Mouse (Mus musculus) left cerebral cortex, adult 11 months (tissue): ENCODE measurements around the gene Gatm.

Experiments used
- DNase-seq: peaks from one replicate; pipeline ENCODE4 v3.0.0; 2022; ENCODE audit warnings: low spot score

Gene Gatm

DNA sequence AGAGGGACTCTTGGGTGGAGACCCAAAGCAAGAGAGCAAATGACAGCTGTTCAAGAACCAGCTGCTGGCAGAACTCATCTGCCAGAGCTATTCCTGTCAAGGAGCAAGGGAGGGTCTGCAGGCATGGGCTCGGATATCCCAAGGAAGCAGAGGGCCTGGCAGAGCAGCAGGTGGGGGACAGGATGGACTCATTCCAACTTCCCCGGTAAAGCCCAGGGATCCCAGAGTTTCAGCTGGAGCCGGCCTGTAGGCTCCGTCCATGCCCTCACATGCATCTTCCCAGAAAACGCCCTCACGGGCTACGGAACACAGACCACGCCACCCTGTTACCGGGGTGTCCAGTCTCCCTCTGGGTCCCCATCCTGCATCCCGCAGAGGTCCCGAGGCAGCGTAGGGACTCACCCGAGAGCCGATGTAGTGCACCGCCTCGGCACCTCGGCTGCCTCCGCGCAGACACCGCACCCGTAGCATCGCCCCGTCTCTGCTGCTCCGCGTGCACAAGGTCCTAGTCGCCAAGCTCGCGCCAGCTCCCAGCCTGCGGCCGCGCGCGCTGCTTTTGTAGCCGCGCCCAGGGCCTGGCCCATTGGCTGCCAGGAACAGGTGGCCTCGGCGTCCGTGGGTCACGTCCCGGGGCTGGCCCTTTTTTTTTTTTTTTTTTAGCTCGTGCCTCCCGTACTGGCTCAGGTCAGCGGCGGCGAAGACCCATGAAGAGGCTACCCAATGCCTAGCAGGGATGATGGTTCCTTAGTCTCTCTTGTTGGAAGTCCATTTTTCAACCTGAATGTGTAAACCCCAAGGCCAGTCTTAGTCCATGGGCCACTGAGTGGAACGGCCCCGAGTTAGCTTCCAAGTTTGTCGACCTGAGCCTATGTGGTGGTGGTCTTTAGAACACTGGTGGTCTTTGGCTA lies at the start of gene Gatm:
Gatm (minus strand) TSS at position 558 of the 908 bp plus-strand sequence.
- peak; percentile 52 for DNase-seq

- no peak for DNase-seq
These were observed 48.7 kb upstream of the Gatm start for GRCm38 (mm10) chr2:122659825-122660224.

DNA sequence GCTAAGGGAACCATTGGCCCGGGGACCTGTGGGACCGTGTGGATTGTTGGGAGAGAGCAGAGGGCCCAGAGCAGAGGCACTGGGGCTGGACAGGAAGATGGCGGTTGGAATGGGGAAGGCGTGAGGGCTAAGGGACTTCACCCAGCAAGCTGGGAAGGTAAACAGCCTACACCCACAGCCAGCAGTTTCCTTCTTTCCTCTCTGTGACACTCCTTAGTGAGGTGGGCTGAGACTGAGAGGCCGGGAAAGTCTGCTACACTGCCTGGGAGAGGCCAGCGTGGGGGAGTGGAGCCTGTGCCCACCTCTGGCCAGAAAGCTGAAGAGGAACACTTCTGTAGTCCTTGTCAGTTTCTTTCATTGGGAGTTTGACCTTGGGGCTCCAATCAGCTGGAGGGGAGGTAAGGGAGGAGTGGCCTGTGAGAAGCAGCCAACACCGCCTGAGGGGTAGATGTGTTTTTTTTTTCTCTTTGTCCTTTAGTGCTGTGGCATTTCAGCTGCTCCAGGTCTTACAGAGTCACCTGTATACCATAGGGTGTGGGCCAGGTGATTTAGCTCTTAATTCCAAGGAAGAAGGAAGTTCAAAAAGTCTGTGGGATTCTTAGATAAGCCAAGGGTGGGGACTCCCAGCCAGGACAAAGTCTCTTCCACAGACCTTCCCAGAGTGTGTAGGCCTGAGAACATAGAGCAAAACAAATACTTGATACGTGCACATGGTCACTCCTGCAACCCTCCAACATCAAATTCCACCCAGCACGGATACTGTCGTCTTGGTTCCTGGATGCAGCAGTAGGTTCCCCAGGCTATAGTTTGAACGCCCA lies 46.8 kb upstream of the Gatm start:
- no peak for DNase-seq

GRCm38 (mm10) chr2:122656767-122657166 lies 45.7 kb upstream of the Gatm start:
- no peak for DNase-seq

- DNase-seq: no peak
These were observed 44.9 kb upstream of the Gatm start for GRCm38 (mm10) chr2:122656052-122656451.

DNA sequence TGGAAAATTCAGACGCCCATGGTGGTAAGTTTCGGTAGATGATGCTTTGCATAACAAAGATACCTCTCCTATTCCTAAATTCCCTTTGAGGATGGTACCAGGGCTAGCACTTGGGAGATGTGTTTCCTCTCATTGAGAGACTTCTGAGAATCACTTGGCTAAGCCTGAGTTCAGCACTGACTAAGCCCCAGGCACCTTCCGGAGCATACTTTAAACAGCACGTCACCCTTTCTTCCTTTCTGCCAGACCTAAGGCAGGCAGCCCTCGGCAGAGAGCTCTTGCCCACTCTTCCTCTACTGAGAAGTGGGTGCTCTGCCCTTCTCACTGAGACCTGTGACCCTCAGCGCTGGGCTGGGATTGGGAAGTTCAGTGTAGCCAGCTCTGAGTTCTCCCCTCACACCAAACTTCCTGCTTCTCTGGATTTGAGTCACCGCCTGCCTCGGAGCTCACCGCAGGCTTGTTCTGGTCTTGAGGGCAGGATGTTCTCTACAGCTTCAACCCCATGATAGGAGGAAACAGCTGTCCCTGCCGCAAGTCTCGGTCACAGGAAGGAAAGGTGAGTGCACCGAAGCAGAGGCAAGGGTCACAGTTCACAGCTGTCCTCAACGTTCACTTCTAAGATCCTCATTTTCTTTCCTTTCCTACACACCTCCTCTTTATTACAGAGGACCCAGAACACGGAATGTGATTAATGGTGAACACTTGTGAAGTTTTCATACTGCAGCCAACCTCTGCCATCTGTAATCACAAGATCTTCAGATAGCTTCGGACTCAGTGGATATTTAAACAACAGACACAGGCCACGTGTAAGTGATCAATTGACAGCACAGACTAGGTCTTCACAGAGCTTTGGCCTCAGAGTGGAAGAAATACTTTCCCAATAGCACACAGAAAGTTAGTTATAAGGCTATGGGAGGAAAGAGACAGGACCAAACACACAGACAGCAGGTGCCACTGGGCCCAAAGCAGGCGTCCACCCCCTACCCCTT lies 41.3 kb upstream of the Gatm start:
- no peak for DNase-seq

- no peak for DNase-seq
These were observed 27.6 kb upstream of the Gatm start for GRCm38 (mm10) chr2:122638673-122639072.

DNA sequence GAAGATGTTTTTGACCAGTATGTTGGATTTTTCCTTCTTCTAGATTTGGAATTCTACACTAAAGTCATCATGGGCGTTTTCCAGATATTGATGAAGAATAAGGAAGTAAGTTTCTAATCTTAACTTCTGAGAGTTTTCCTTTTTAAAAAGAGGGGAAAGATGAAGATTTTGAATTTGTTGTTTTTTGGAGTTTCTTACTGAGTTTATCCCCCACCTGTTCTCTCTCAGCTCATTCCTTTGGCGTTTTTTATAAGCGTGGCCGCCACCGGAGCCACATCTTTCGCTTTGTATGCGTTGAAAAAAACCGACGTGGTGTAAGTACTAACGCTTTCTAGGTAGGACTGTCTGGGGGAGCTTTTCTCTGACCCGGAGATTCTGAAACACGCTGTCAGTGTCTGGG lies 26.9 kb upstream of the Gatm start:
- DNase-seq: no peak

- DNase-seq: no peak
These were observed 26.5 kb upstream of the Gatm start for GRCm38 (mm10) chr2:122637526-122637997.

DNA sequence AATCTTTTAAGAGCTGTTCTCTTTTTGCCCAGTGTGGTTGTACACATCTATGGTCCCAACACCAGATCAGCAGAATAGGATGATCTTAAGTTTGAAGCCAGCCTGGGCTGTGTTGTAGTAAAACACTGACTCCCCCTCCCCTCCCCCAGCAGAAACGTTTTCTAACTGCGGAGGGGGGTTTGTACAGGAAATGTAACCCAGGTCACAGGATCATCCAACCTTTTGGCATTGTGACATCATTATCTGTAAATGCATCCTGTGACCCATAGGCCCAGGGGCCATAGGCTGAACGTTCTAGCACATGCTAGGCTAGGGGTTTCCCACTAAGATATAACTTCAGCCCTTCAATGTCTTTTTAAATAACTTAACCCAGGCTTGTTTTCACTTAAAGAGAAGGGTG lies 25.6 kb upstream of the Gatm start, which contains the start of gene AA467197:
AA467197 (plus strand) TSS at position 301 of the 400 bp plus-strand sequence.
- DNase-seq: no peak

- no peak for DNase-seq
These were observed 20.2 kb upstream of the Gatm start for GRCm38 (mm10) chr2:122631226-122631801.

- DNase-seq: peak; percentile 83
These were observed 19.5 kb upstream of the Gatm start for GRCm38 (mm10) chr2:122630465-122631225.

- no peak for DNase-seq
These were observed 18.8 kb upstream of the Gatm start for GRCm38 (mm10) chr2:122629871-122630270.

DNA sequence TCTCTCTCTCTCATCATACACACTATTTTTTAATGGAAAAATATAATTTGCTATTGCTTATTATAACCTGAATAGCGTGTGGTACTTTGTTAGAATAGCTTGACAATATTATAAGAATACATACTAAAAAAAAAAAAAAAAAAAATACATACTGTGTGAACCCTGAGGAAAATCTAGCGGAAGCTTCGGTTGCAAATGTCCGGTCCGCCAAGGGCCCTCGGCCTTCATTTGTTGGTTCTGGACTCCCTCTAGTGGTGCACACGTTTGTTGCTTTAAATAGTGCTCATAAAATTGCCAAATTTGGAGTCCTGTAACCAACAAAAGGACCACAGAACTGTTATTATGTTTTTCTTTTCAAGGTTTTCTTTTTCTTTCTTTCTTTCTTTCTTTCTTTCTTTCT lies 17.9 kb upstream of the Gatm start:
- DNase-seq: peak; percentile 77

- no peak for DNase-seq
These were observed 14.8 kb upstream of the Gatm start for GRCm38 (mm10) chr2:122625930-122626329.

DNA sequence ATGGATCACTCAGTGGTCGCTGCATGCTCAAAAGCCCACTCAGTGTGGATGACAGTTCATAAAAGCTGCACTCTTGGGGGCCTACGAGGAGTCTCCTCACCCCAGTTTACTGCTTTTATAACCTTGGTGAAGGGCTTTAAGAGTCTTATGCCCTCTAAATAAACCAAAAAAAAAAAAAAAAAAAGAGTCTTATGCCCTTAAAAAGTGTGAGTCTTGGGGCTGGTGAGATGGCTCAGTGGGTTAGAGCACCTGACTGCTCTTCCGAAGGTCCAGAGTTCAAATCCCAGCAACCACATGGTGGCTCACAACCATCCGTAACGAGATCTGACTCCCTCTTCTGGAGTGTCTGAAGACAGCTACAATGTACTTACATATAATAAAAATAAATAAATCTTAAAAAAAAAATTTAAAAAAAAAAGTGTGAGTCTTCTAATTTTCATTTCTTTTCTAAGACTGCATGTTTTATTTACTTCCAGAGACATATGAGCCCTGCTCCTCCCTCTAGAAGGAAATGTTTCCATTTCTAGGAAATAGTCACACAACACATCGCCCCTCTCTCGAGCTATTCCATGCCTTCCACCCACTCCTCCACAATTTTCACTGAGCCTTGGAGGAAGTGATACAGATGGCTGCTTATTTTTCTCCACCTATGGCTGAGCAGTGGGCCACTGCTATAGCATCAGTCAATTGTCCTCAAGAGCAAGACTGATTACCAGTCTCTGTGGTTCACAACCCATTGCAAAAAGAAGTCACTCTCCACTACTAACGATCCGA lies 10.4 kb upstream of the Gatm start:
- no peak for DNase-seq

- DNase-seq: no peak
These were observed 7.6 kb upstream of the Gatm start for GRCm38 (mm10) chr2:122618719-122619118.

GRCm38 (mm10) chr2:122617792-122618191 lies 6.7 kb upstream of the Gatm start:
- no peak for DNase-seq

DNA sequence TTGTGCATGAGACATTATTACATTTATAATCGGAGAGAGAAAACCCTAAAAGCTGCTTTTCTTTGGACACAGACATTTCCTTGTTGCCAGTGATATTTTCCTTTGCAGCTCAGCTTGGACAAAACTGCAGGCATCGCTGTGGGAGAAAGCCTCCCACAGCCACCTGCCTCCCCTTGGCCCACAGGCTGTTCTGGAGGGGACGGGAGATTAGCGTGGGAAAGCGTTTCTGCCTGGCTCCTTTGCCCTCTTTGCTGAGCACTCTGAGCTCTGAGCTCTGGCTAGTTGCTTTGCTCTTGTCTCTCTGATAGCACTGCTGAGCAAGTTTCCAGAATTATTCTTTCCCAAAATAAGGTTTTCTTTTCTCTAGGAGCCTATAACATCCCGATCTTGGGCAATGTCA lies 5.1 kb upstream of the Gatm start:
- no peak for DNase-seq

DNA sequence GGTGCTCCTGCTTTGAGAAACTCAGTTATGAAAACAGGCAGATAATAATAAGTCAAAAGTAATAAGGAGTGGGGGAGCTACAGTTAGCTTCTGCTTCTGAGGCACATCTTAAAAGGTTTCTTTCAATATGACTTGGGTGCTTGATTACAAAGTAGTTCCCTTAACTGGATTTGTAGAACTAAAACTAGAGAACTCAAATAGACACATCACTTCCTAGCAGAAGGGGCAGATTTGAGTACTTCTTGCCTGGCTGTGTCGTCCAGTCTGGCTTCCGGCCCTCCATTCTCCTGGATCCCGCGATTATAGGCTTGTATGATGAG lies 511 bp upstream of the Gatm start:
- DNase-seq: no peak
